Mouse (Mus musculus): ENCODE measurements around the gene Osbpl10. TPM values are rescaled to one million over a fixed set of nuclear protein-coding genes. Genes with fewer than 3 reads are reported as not detected.

Gene Osbpl10
- polyA plus RNA-seq, 1 experiment from 2014 or later: 2.6 TPM

DNA sequence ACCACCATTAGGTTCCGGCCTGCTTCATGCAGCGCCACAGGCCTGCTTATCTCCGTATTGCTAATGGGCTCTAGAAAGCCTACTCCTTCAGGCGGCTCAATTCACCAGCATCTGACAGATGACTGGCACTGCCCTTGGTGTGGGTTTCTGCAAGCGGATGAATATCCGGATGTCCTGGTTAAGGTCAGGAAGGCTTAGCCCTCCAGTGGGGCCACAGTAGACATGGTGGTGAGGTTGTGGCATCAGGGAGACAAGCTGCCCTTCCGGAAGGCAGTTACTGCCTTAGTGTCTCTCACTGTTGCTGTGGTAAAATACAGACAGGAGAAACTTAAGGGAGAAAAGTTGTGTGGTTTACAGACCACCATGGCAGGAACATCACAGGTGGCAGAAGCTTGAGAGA lies 242.9 kb downstream of the Osbpl10 start:
- H3K4me3 ChIP-seq: no peak overlapping the region
- ATAC-seq (ENCODE audit: insufficient number of reproducible peaks, low FRiP score): no peak
- no peak overlapping the region for H3K27ac ChIP-seq (ENCODE audit: poor library complexity, severe bottlenecking)
- peaks cover 2% of the 10 kb centered on the region for H3K4me1 ChIP-seq (replicated peaks)
- no peaks in the 10 kb centered on the region for H3K27me3 ChIP-seq (replicated peaks)
- H3K9me3 ChIP-seq (replicated peaks): no peaks in the 10 kb centered on the region
- no peak overlapping the region for H3K4me2 ChIP-seq
- no peak overlapping the region for H3K9ac ChIP-seq
- 67% methylated on average over 7 of the region's 7 CpGs for WGBS
- no peaks in the 10 kb centered on the region for H3K36me3 ChIP-seq

DNA sequence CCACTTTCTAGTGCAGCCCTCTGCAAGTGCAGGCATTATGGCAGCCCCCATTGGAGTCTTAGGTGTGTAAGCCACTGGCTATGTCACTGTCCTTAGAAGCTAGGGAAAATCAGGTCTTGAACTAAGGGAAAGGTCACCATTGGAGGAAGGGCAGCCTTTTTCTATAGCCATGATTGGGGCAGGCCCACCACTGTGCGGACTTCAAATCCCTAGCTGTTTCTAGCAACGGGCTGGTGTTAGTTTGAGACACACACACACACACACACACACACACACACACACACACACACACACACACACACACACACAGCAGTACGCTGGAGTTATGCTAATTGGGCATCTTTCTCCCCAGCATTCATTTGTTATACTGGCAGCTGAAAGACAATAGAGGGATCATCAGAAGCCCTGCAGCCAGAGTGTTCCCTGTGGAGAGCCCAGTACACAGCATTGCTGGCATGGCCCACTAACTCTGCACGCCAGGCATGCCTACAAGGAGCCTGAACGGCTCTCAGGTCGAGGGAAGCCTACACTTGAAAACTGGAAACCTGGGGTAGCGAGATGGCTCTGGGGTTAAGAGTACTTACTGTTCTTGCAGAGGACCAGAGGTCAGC lies 246.5 kb downstream of the Osbpl10 start:
- 0 out of 2 replicates have a peak, but pooled peaks cover 3% of the 10 kb centered on the region for H3K36me3 ChIP-seq
- no peak overlapping the region for H3K4me2 ChIP-seq
- no peaks in the 10 kb centered on the region for H3K9me3 ChIP-seq (replicated peaks)
- H3K4me3 ChIP-seq: no peak overlapping the region
- H3K4me1 ChIP-seq (replicated peaks): peaks cover 8% of the 10 kb centered on the region; the same call in 1 of the 2 replicates
- H3K27me3 ChIP-seq (replicated peaks): no peaks in the 10 kb centered on the region
- no peak overlapping the region for H3K9ac ChIP-seq
- H3K27ac ChIP-seq (ENCODE audit: poor library complexity, severe bottlenecking): no peak overlapping the region
- 67% methylated on average over 7 of the region's 7 CpGs for whole genome bisulfite sequencing
- no peak for ATAC-seq (ENCODE audit: insufficient number of reproducible peaks, low FRiP score)

DNA sequence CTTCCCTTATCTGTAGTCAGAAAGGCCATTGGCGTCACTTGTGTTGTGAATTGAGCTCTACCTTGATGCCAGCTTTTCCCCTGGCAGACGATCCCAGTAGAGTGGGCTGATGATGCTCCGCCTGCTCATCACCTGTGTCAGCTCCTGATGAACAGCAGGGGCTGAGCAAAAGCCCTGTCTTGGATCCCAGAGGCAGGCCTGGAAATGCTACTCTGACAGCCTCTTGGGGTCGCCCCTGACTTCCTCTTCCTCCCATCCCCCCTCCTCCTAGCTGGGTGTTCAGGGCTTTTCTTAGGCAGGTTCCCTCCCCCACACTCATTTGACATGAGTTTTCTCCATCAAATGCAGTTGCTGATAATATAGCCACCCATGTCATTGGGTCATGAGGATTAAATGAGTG lies 250.8 kb downstream of the Osbpl10 start:
- Histone ChIP-seq H3K9ac (no peak overlapping the region), H3K4me1 (replicated peaks) (peaks cover 14% of the 10 kb centered on the region), H3K36me3 (peaks cover 14% of the 10 kb centered on the region), H3K27me3 (replicated peaks) (no peaks in the 10 kb centered on the region), H3K4me2 (no peak overlapping the region), H3K27ac (ENCODE audit: poor library complexity, severe bottlenecking) (no peak overlapping the region), H3K9me3 (replicated peaks) (no peaks in the 10 kb centered on the region), H3K4me3 (no peak overlapping the region)
- WGBS: 47% methylated on average over 4 of the region's 4 CpGs
- ATAC-seq (ENCODE audit: insufficient number of reproducible peaks, low FRiP score): no peak

DNA sequence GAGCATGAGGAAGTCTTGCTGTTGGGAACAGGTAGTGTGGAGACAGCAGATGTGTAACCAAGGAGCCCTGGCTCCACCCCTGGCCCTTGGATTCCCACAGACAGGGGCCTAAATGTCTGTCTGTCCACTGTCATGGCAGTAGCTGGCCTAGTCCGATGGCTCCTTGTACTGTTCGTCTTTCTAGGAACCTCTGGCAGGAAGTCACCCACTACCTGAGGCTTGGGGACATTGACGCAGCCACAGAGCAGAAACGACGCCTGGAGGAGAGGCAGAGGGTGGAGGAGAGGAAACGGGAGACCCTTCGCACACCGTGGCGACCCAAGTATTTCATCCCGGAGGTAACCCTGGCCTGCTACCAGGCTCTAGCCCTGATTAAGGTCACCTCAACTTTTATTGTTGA lies 251.3 kb downstream of the Osbpl10 start:
- H3K9ac ChIP-seq: no peak overlapping the region
- peaks cover 18% of the 10 kb centered on the region for H3K36me3 ChIP-seq
- no peak overlapping the region for H3K27ac ChIP-seq (ENCODE audit: poor library complexity, severe bottlenecking)
- no peak overlapping the region for H3K4me3 ChIP-seq
- H3K9me3 ChIP-seq (replicated peaks): no peaks in the 10 kb centered on the region
- no peaks in the 10 kb centered on the region for H3K27me3 ChIP-seq (replicated peaks)
- no peak overlapping the region for H3K4me2 ChIP-seq
- 83% methylated on average over 10 of the region's 10 CpGs for WGBS
- 0 out of 2 replicates have a peak, but pooled peaks have one; percentile 22 for ATAC-seq (ENCODE audit: insufficient number of reproducible peaks, low FRiP score)
- peaks cover 14% of the 10 kb centered on the region for H3K4me1 ChIP-seq (replicated peaks)

DNA sequence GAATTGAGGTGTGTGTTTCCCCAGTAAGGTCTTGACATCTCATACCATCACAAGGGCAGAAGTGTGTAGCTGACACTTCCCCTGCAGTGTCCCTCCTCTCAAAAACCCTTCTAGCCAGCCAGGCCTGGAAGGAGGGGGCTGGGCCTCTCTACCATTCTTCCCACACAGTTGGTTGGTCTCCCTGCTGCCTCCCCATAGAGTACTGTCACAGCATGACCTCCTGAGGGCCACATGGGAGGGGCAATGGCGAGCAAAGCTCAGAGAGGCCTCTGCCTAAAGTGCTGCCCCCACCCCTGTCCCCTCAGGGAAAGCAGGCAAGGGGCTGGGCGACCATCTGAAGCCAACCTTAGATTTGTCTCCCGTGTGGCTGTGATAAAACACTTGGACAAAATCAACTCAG lies 251.8 kb downstream of the Osbpl10 start:
- Histone ChIP-seq H3K4me2 (no peak overlapping the region), H3K27me3 (replicated peaks) (no peaks in the 10 kb centered on the region), H3K27ac (ENCODE audit: poor library complexity, severe bottlenecking) (no peak overlapping the region), H3K9ac (no peak overlapping the region), H3K4me1 (replicated peaks) (peaks cover 14% of the 10 kb centered on the region), H3K36me3 (peaks cover 18% of the 10 kb centered on the region), H3K4me3 (no peak overlapping the region), H3K9me3 (replicated peaks) (no peaks in the 10 kb centered on the region)
- ATAC-seq (ENCODE audit: insufficient number of reproducible peaks, low FRiP score): no peak
- 22% methylated on average over 3 of the region's 3 CpGs for WGBS

DNA sequence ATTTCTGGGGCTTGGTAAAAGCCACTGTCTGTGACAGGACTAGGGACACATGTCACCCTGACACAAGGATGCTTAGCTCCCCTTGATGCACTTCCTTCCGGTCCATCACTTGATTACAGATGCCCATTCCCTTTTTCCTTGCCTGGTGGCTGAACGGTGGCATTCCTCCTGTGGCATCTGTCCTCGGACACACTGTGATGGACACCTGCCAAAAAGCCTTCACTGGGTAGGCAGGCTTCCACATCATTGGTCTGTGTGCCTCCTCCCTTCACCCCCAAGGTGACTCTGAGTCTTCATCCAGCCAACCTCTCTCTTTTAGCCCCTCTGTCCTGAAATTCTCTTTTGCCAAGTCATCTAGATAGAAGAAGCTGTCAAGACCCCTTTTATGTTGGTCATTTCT lies 253.1 kb downstream of the Osbpl10 start:
- H3K36me3 ChIP-seq: peaks cover 18% of the 10 kb centered on the region
- 84% methylated on average over 3 of the region's 3 CpGs for WGBS

DNA sequence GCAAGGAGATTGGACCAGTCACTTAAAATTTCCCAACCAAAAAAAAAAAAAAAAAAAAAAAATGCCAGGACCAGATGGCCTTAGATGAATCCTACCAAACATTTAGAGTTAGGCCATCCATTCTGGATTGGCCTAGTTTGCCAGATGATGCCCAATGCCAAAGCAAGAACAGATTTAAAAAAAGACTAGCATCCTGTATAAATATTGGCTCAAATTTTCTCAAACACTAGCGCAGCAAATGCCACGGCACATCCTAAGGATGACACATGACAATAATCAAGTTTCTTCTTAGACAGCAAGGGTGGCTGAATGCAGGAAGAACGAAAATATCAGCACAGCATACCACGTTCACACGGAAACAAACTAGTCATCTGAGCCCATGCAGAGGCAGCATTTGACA lies 255.4 kb downstream of the Osbpl10 start:
- H3K27ac ChIP-seq (ENCODE audit: poor library complexity, severe bottlenecking): no peak overlapping the region
- WGBS: 87% methylated on average over 5 of the region's 5 CpGs
- no peak overlapping the region for H3K4me3 ChIP-seq
- no peak overlapping the region for H3K4me2 ChIP-seq
- ATAC-seq (ENCODE audit: insufficient number of reproducible peaks, low FRiP score): no peak
- peaks cover 18% of the 10 kb centered on the region for H3K36me3 ChIP-seq
- H3K27me3 ChIP-seq (replicated peaks): no peaks in the 10 kb centered on the region
- no peak overlapping the region for H3K9ac ChIP-seq
- H3K4me1 ChIP-seq (replicated peaks): peaks cover 14% of the 10 kb centered on the region
- no peaks in the 10 kb centered on the region for H3K9me3 ChIP-seq (replicated peaks)

More for the DNA sequence above, 253.1 kb downstream of the Osbpl10 start:
- Histone ChIP-seq H3K9ac (no peak overlapping the region), H3K27me3 (replicated peaks) (no peaks in the 10 kb centered on the region), H3K4me1 (replicated peaks) (peaks cover 14% of the 10 kb centered on the region), H3K27ac (ENCODE audit: poor library complexity, severe bottlenecking) (no peak overlapping the region), H3K4me2 (no peak overlapping the region), H3K9me3 (replicated peaks) (no peaks in the 10 kb centered on the region), H3K4me3 (no peak overlapping the region)
- ATAC-seq (ENCODE audit: insufficient number of reproducible peaks, low FRiP score): no peak

DNA sequence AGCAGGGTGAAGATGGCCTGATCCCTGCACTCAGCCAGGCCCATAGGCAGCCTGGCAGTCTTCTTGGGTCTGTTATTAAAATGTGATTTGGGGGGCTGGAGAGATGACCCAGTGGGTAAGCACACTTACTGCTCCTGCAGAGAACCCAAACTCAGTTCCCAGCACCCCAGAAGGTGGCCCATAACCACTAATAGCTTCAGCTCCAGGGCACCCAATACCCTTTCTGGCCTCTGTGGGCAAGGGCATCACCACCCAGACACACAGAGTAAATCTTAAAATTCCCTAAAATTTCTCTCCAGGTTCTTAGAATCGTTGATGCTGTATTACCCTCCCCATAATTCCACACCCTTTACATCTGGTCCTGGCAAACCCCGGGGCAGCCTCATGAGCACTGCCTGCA lies 256.2 kb downstream of the Osbpl10 start:
- H3K36me3 ChIP-seq: peaks cover 22% of the 10 kb centered on the region
- no peak overlapping the region for H3K9ac ChIP-seq
- peaks cover 8% of the 10 kb centered on the region for H3K4me1 ChIP-seq (replicated peaks)
- H3K9me3 ChIP-seq (replicated peaks): no peaks in the 10 kb centered on the region
- no peak for ATAC-seq (ENCODE audit: insufficient number of reproducible peaks, low FRiP score)
- H3K27me3 ChIP-seq (replicated peaks): no peaks in the 10 kb centered on the region
- no peak overlapping the region for H3K27ac ChIP-seq (ENCODE audit: poor library complexity, severe bottlenecking)
- H3K4me3 ChIP-seq: no peak overlapping the region
- no peak overlapping the region for H3K4me2 ChIP-seq
- 83% methylated on average over 2 of the region's 2 CpGs for WGBS

DNA sequence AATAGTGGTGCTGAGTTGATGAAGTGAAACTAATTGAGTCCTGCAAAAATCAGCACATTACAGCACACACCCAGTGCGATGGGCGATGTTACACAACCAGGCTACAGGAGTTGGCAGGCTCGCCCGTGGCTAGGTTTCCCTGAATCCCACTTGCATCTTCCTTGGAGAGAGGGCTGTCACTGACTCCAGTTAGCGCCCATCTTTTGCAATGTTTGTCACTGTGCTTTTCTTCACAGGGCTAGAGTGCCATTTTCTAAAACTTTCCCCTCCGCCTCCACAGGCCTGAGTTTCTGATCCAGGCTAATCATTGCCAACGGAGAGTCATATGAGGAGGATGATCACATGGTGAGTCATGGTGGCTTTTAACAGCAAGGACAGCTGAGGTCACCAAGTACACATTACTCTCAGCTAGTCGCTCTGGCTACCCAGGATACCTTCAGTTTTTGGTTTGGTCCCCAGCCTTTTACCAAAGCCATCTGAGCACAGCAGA lies 258.0 kb downstream of the Osbpl10 start:
- Histone ChIP-seq H3K4me2 (no peak overlapping the region), H3K9me3 (replicated peaks) (no peaks in the 10 kb centered on the region), H3K4me1 (replicated peaks) (no peaks in the 10 kb centered on the region; the same call in 1 of the 2 replicates), H3K27ac (ENCODE audit: poor library complexity, severe bottlenecking) (no peak overlapping the region), H3K27me3 (replicated peaks) (no peaks in the 10 kb centered on the region), H3K36me3 (peaks cover 35% of the 10 kb centered on the region), H3K9ac (no peak overlapping the region), H3K4me3 (no peak overlapping the region)
- WGBS: 87% methylated on average over 8 of the region's 8 CpGs
- ATAC-seq (ENCODE audit: insufficient number of reproducible peaks, low FRiP score): no peak

DNA sequence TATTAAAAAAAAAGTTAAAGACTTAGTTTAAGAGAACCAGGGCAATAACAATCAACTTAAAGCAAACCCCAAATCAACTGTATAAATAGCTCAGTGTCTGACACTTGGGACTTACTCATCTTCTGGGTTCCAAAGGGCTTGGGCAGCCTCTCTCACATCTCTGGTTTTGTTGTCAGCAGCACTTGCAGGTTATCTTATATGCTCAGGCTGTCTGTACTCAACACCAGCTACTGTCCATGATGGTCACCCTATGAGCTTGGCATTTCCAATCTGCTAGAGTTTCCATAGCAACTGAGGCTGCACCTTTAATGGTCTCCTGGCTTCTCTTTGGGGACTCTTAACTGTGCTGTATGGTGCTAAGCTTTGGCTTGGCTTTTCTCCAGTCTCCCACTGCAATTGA lies 259.6 kb downstream of the Osbpl10 start:
- Histone ChIP-seq H3K4me2 (no peak overlapping the region), H3K4me3 (no peak overlapping the region), H3K36me3 (peaks cover 44% of the 10 kb centered on the region), H3K9ac (no peak overlapping the region), H3K27me3 (replicated peaks) (no peaks in the 10 kb centered on the region), H3K9me3 (replicated peaks) (no peaks in the 10 kb centered on the region), H3K4me1 (replicated peaks) (no peaks in the 10 kb centered on the region; the same call in 1 of the 2 replicates), H3K27ac (ENCODE audit: poor library complexity, severe bottlenecking) (no peak overlapping the region)
- ATAC-seq (ENCODE audit: insufficient number of reproducible peaks, low FRiP score): no peak

DNA sequence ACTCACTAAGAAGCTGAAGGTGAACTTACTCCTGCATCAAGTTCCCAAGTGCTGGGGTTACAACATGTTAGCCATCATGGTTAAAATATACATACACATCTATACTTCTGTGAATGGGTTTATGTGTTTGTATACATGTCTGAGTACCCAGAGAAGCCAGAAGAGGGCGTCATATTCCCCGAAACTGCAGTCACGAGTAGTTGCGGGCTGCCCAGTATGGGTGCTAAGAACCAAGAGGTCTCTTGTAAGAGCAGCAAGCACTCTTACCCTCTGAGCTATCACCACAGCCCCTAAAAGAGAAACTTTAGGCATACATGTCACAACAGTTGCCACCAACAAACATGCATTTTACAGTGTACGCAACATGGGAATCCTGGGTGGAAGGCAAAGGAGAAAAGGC lies 261.5 kb downstream of the Osbpl10 start:
- H3K9ac ChIP-seq: no peak overlapping the region
- no peaks in the 10 kb centered on the region for H3K9me3 ChIP-seq (replicated peaks)
- WGBS: 92% methylated on average over 5 of the region's 5 CpGs
- no peaks in the 10 kb centered on the region; the same call in 1 of the 2 replicates for H3K4me1 ChIP-seq (replicated peaks)
- H3K4me2 ChIP-seq: no peak overlapping the region
- no peak for ATAC-seq (ENCODE audit: insufficient number of reproducible peaks, low FRiP score)
- no peak overlapping the region for H3K4me3 ChIP-seq
- no peaks in the 10 kb centered on the region for H3K27me3 ChIP-seq (replicated peaks)
- H3K36me3 ChIP-seq: peaks cover 58% of the 10 kb centered on the region
- H3K27ac ChIP-seq (ENCODE audit: poor library complexity, severe bottlenecking): no peak overlapping the region

DNA sequence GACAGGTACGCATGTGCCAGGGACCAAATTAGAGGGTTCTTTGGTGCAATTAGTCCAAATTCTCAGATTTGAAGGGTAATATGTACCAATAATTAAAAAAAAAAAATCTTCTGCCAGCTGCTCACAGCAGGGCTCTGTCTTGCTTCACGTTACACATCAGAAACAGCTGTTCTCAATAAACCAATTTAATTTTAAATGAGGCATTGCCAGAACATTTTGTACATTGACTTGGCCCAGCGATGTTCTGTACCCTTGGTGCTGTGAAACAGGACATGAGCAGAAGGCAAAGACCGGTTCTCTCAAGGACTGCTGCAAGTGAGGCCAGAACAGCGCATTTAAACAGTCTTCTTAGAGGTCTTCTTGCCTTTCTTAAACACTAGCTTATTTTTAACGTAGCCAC lies 265.3 kb downstream of the Osbpl10 start:
- H3K9me3 ChIP-seq (replicated peaks): no peaks in the 10 kb centered on the region
- no peak for ATAC-seq (ENCODE audit: insufficient number of reproducible peaks, low FRiP score)
- no peak overlapping the region for H3K4me2 ChIP-seq
- 94% methylated on average over 6 of the region's 6 CpGs for WGBS
- no peak overlapping the region for H3K27ac ChIP-seq (ENCODE audit: poor library complexity, severe bottlenecking)
- H3K4me3 ChIP-seq: no peak overlapping the region
- H3K27me3 ChIP-seq (replicated peaks): no peaks in the 10 kb centered on the region
- no peaks in the 10 kb centered on the region for H3K4me1 ChIP-seq (replicated peaks)
- H3K36me3 ChIP-seq: peaks cover 90% of the 10 kb centered on the region
- no peak overlapping the region for H3K9ac ChIP-seq

All from heart, embryonic 12.5 days (tissue).